24 mouse cellular contexts compared by ENCODE assay signal in genomic region chr3:30869995-30870394, GRCm38 (mm10). TPM values are rescaled to one million over a fixed set of nuclear protein-coding genes. Genes with fewer than 3 reads are reported as not detected.
A peak's percentile ranks its signal among the peaks of the same experiment; 100 is the strongest.
DNase-seq lines count a peak whose midpoint lies in the region; ATAC-seq and TF ChIP-seq lines count a peak whose summit lies in the region.
"Had no signal": no experiment of that assay in that cellular context is flagged by ENCODE, and none has a peak within 500 bp of the region (broad histone marks: within the 10 kb centered on the region; RNA-seq: fewer than 3 reads in every experiment).

No protein-coding gene starts in this region.

- no peak overlapping the region for H3K9ac ChIP-seq in heart, embryonic 12.5 days
- no peak overlapping the region for H3K9ac ChIP-seq in heart, postnatal 0 days (replicated peaks; ENCODE audit: low read depth, low read length)
- no peak overlapping the region for H3K9ac ChIP-seq in heart, embryonic 11.5 days (ENCODE audit: low read depth, low read length)
- H3K9ac ChIP-seq: embryonic facial prominence, embryonic 13.5 days; forebrain, embryonic 12.5 days; forebrain, embryonic 15.5 days; hindbrain, embryonic 12.5 days; hindbrain, embryonic 15.5 days had no signal

- peak; percentile 73 for TF ChIP-seq EP300 in heart, postnatal 0 days (IDR thresholded peaks at IDR 0.05; ENCODE audit: low read depth)

- H3K4me3 ChIP-seq in heart, embryonic 12.5 days = no peak overlapping the region
- no peak overlapping the region for H3K4me3 ChIP-seq in heart, postnatal 0 days (ENCODE audit: low read depth, low read length)
- no peak overlapping the region for H3K4me3 ChIP-seq in heart, embryonic 11.5 days (ENCODE audit: low read depth, low read length)
- H3K4me3 ChIP-seq: embryonic facial prominence, embryonic 10.5 days; embryonic facial prominence, embryonic 13.5 days; erythroblast, embryonic 14.5 days; forebrain, embryonic 12.5 days; forebrain, embryonic 15.5 days; hindbrain, embryonic 12.5 days; hindbrain, embryonic 15.5 days had no signal

- no peaks in the 10 kb centered on the region for H3K27me3 ChIP-seq in heart, embryonic 12.5 days (replicated peaks)
- no peaks in the 10 kb centered on the region for H3K27me3 ChIP-seq in heart, postnatal 0 days (ENCODE audit: control insufficient read depth, insufficient read depth, low read length)
- no peaks in the 10 kb centered on the region for H3K27me3 ChIP-seq in heart, embryonic 11.5 days (ENCODE audit: control insufficient read depth, insufficient read depth, low read length)
- H3K27me3 ChIP-seq: embryonic facial prominence, embryonic 13.5 days; forebrain, embryonic 12.5 days; forebrain, embryonic 15.5 days; hindbrain, embryonic 12.5 days; hindbrain, embryonic 15.5 days had no signal

- ATAC-seq in heart, embryonic 12.5 days (ENCODE audit: insufficient number of reproducible peaks, low FRiP score) = no peak
- no peak for ATAC-seq in heart, postnatal 0 days (ENCODE audit: insufficient read depth, low read depth)
- no peak for ATAC-seq in heart, embryonic 11.5 days (replicated peaks; ENCODE audit: insufficient number of reproducible peaks, low FRiP score, low TSS enrichment)
- ATAC-seq: activated CD4-positive, CD25-positive, alpha-beta regulatory T cell, adult 4 months; forebrain, embryonic 15.5 days; intestine, postnatal 0 days had no signal

- no peak overlapping the region for H3K4me2 ChIP-seq in heart, embryonic 12.5 days
- no peak overlapping the region for H3K4me2 ChIP-seq in heart, postnatal 0 days (ENCODE audit: low read depth, low read length)
- no peak overlapping the region for H3K4me2 ChIP-seq in heart, embryonic 11.5 days
- H3K4me2 ChIP-seq: embryonic facial prominence, embryonic 13.5 days; forebrain, embryonic 12.5 days; forebrain, embryonic 15.5 days; hindbrain, embryonic 12.5 days; hindbrain, embryonic 15.5 days had no signal

- peaks cover 7% of the 10 kb centered on the region for H3K4me1 ChIP-seq in heart, embryonic 12.5 days (replicated peaks)
- H3K4me1 ChIP-seq in heart, postnatal 0 days (ENCODE audit: control insufficient read depth, insufficient read depth) = no peaks in the 10 kb centered on the region
- H3K4me1 ChIP-seq in heart, embryonic 11.5 days (ENCODE audit: control insufficient read depth, insufficient read depth, low read length) = no peaks in the 10 kb centered on the region
- H3K4me1 ChIP-seq: embryonic facial prominence, embryonic 10.5 days; embryonic facial prominence, embryonic 13.5 days; forebrain, embryonic 12.5 days; forebrain, embryonic 15.5 days; hindbrain, embryonic 12.5 days; hindbrain, embryonic 15.5 days had no signal

- H3K27ac ChIP-seq in heart, embryonic 12.5 days (ENCODE audit: poor library complexity, severe bottlenecking) = no peak overlapping the region
- peak overlapping the region; percentile 61 for H3K27ac ChIP-seq in heart, postnatal 0 days (ENCODE audit: low read depth)
- H3K27ac ChIP-seq in heart, embryonic 11.5 days (ENCODE audit: low read depth, low read length) = no peak overlapping the region
- H3K27ac ChIP-seq: embryonic facial prominence, embryonic 10.5 days; embryonic facial prominence, embryonic 13.5 days; forebrain, embryonic 12.5 days; forebrain, embryonic 15.5 days; hindbrain, embryonic 12.5 days; hindbrain, embryonic 15.5 days had no signal

- TF ChIP-seq CTCF in heart, postnatal 0 days (IDR thresholded peaks at IDR 0.05; ENCODE audit: low read depth) = no peak

- WGBS in heart, embryonic 12.5 days = 64% methylated on average over 1 of the region's 1 CpGs
- 67% methylated on average over 1 of the region's 1 CpGs for WGBS in heart, postnatal 0 days
- WGBS in heart, embryonic 11.5 days (ENCODE audit: insufficient replicate concordance) = 60% methylated on average over 1 of the region's 1 CpGs

- DNase-seq in heart, adult 11 months = peak; percentile 90
- DNase-seq in heart, postnatal 0 days (ENCODE audit: low spot score) = peak; percentile 37
- peak; percentile 23 for DNase-seq in adipocyte (ENCODE audit: low spot score)
- no peak for DNase-seq in cerebellum, postnatal 36 days
- DNase-seq: adrenal gland, postnatal 10 days; adrenal gland, postnatal 36 days; cerebellum, adult 11 months; cerebellum, adult 2 months; cerebellum, adult 9-11 months; cerebellum, postnatal 25 days; embryo, embryonic 11 days; gastrocnemius, postnatal 25 days; heart, postnatal 10 days had no signal

- no peaks in the 10 kb centered on the region for H3K36me3 ChIP-seq in heart, embryonic 12.5 days
- H3K36me3 ChIP-seq in heart, postnatal 0 days (replicated peaks; ENCODE audit: control insufficient read depth, insufficient read depth, low read length) = no peaks in the 10 kb centered on the region
- H3K36me3 ChIP-seq in heart, embryonic 11.5 days (ENCODE audit: control insufficient read depth, insufficient read depth, low read length) = no peaks in the 10 kb centered on the region
- H3K36me3 ChIP-seq: embryonic facial prominence, embryonic 10.5 days; embryonic facial prominence, embryonic 13.5 days; forebrain, embryonic 12.5 days; forebrain, embryonic 15.5 days; hindbrain, embryonic 12.5 days; hindbrain, embryonic 15.5 days had no signal

- no peaks in the 10 kb centered on the region for H3K9me3 ChIP-seq in heart, embryonic 12.5 days (replicated peaks)
- H3K9me3 ChIP-seq in heart, postnatal 0 days (replicated peaks; ENCODE audit: control insufficient read depth, low read length) = no peaks in the 10 kb centered on the region
- H3K9me3 ChIP-seq in heart, embryonic 11.5 days (replicated peaks; ENCODE audit: control insufficient read depth, low read length) = no peaks in the 10 kb centered on the region
- H3K9me3 ChIP-seq: embryonic facial prominence, embryonic 10.5 days; embryonic facial prominence, embryonic 13.5 days; forebrain, embryonic 12.5 days; forebrain, embryonic 15.5 days; hindbrain, embryonic 12.5 days; hindbrain, embryonic 15.5 days had no signal

RNA-seq across cellular contexts. Expression of gene Gpr160, which starts 14.2 kb away (rescaled TPM):
- 0.68 and 0.95 TPM in 2 replicates for polyA plus RNA-seq in heart, embryonic 12.5 days (2016; fragmentation: Nextera tagmentation; extraction: Ambion mirVana)
- total RNA-seq in heart, postnatal 0 days (2014; rRNA removed; ENCODE audit: low replicate concordance) = 0.08 and 4.9 TPM in 2 replicates
- polyA plus RNA-seq in heart, postnatal 0 days (2015; fragmentation: Nextera tagmentation; extraction: Ambion mirVana) = 0.98 and 1.9 TPM in 2 replicates
- polyA plus RNA-seq in heart, embryonic 11.5 days (2014; fragmentation: Nextera tagmentation; extraction: Ambion mirVana) = 0.62 and 1.2 TPM in 2 replicates

Comparison
In these comparisons a context has a peak if more than half of its experiments do, and no peak if none do; other contexts are left out.
1. DNase-seq: peak in heart, adult 11 months (single experiment), heart, postnatal 0 days (single experiment) and adipocyte (single experiment); none in cerebellum, postnatal 36 days (0 of 2).